Mouse (Mus musculus): ENCODE measurements around the gene Tas1r1. TPM values are rescaled to one million over a fixed set of nuclear protein-coding genes. Genes with fewer than 3 reads are reported as not detected.

The Tas1r1 gene
- polyA plus RNA-seq, 1 experiment from 2014 or later, result 0.86 TPM

Other genes starting within 250 kb of the Tas1r1 start
- gene Camta1, start 176.7 kb downstream of the Tas1r1 start, polyA plus RNA-seq (2015; fragmentation: Nextera tagmentation; extraction: Ambion mirVana), result 87.9 and 104 TPM in 2 replicates
- 77.6 and 78.3 TPM in 2 replicates for gene Dnajc11, start 104.9 kb downstream of the Tas1r1 start, polyA plus RNA-seq (2015; fragmentation: Nextera tagmentation; extraction: Ambion mirVana)
- gene Thap3, start 49.6 kb downstream of the Tas1r1 start, polyA plus RNA-seq (2015; fragmentation: Nextera tagmentation; extraction: Ambion mirVana), result 39.2 and 44.8 TPM in 2 replicates
- gene Phf13, start 42.3 kb downstream of the Tas1r1 start, polyA plus RNA-seq (2015; fragmentation: Nextera tagmentation; extraction: Ambion mirVana), result 31.2 and 32.1 TPM in 2 replicates
- 11.7 and 12.5 TPM in 2 replicates for gene Klhl21, start 29.8 kb downstream of the Tas1r1 start, polyA plus RNA-seq (2015; fragmentation: Nextera tagmentation; extraction: Ambion mirVana)
- gene Zbtb48, start 10.9 kb downstream of the Tas1r1 start, polyA plus RNA-seq (2015; fragmentation: Nextera tagmentation; extraction: Ambion mirVana), result 17.7 and 23.8 TPM in 2 replicates
- 33.5 and 36.8 TPM in 2 replicates for gene Nol9, start 753 bp upstream of the Tas1r1 start, polyA plus RNA-seq (2015; fragmentation: Nextera tagmentation; extraction: Ambion mirVana)
- 19.8 and 20.9 TPM in 2 replicates for gene Plekhg5, start 33.9 kb upstream of the Tas1r1 start, polyA plus RNA-seq (2015; fragmentation: Nextera tagmentation; extraction: Ambion mirVana)
- 1.5 and 2.4 TPM in 2 replicates for gene Tnfrsf25, start 77.4 kb upstream of the Tas1r1 start, polyA plus RNA-seq (2015; fragmentation: Nextera tagmentation; extraction: Ambion mirVana)
- gene Espn, start 113.8 kb upstream of the Tas1r1 start, polyA plus RNA-seq (2015; fragmentation: Nextera tagmentation; extraction: Ambion mirVana), result 25.5 and 28.1 TPM in 2 replicates
- gene Hes2, start 120.3 kb upstream of the Tas1r1 start, polyA plus RNA-seq (2015; fragmentation: Nextera tagmentation; extraction: Ambion mirVana), result 0.08 and 0.17 TPM in 2 replicates
- 65.6 and 71.7 TPM in 2 replicates for gene Acot7, start 139.6 kb upstream of the Tas1r1 start, polyA plus RNA-seq (2015; fragmentation: Nextera tagmentation; extraction: Ambion mirVana)
- 6.2 and 7.8 TPM in 2 replicates for gene Gpr153, start 235.7 kb upstream of the Tas1r1 start, polyA plus RNA-seq (2015; fragmentation: Nextera tagmentation; extraction: Ambion mirVana)